Mouse (Mus musculus) heart, adult 2 months (tissue): ENCODE data around the gene Srbd1.

Source experiments
- CTCF ChIP-seq: fragments of 200-600 bp; IDR thresholded peaks from 2 replicates; pipeline ENCODE4 v1.8.1; 2022; ENCODE audit warnings: antibody characterized with exemption, mild to moderate bottlenecking, moderate library complexity
- POLR2A ChIP-seq: fragments of 200-500 bp; IDR thresholded peaks from 2 replicates; pipeline ENCODE4 v1.6.1; 2011; ENCODE audit warnings: mild to moderate bottlenecking, low read depth, low read length, control low read depth; ENCODE audit not compliant: insufficient read depth

DNA sequence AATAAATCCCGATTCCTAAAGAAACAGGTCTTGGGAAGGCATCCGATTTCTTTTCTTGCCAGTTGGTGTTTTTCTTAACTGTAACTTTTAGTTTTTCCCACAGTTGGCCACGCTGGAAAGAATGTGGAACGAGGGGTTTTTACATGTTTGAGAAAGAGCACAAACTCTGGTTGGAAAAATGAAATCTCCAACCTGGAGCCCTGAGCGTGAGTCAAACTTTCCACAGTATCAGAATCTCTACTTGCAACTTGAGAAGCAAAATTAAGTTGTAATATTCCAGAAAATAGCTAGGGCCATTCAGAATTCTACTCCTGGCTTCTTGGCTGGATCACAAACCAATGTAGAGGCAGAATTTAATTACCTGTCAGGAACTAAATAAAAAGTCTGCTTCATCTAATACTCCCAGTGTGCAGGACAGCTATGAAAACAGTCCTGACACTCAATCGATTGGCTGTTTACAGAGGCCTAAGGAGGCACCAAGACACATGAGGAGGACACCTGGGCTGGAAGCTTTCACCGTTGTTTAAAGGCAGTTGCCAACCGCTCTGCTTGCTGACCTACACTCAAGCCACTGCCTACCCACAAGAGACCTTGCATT is 203.7 kb downstream of the Srbd1 start:
- TF ChIP-seq CTCF (no peak), POLR2A (no peak)
